Mouse (Mus musculus) kidney, postnatal 4 days (tissue): ENCODE measurements at regions not wholly inside any gene's neighbourhood (a gene's known extent, or its start where the extent isn't known, plus 50 kb on each side); places are given as distances from the start of the nearest gene placed in this dataset.

ENCODE experiments used
- DNase-seq, 2 experiments: peaks; one replicate each; pipeline ENCODE4 v3.0.0; 2021; ENCODE audit warnings: mixed read lengths in 2 of 2

DNA sequence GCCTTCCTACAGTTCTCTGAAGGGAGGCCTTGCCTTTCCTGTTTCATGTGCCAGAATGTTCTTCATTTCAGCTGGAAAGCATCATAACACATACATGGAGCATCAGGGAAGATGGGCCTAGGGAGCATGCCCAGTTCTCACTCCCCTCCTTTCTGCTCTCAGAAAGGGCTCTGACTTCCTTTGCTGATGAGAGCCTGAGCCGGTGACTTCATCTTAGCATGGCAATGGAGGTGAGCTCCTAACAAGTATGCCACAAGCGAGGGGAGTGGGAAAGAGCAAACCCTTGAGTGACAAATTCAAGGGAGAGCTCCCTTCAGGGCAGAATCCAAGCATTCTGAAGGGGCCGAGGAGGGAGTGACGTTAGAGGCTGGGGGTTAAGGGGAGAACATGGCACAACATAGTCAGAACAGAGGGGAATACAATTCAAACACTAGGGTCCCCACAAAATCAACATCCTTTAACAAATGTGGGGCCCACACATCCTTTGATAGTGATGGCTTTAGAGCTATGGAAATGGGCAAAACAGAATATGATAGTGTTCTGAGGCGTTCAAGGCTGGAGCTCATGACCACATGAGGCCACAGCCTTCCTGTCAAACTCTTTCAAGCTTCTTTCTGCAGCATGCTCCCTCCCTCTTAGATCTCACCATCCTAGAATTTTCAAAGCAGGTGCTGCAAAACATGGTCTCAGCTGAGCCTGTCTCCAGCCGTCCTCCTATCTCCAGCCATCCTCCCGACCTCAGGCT lies 437.4 kb upstream of the 3110018I06Rik start:
- no peak for DNase-seq

DNA sequence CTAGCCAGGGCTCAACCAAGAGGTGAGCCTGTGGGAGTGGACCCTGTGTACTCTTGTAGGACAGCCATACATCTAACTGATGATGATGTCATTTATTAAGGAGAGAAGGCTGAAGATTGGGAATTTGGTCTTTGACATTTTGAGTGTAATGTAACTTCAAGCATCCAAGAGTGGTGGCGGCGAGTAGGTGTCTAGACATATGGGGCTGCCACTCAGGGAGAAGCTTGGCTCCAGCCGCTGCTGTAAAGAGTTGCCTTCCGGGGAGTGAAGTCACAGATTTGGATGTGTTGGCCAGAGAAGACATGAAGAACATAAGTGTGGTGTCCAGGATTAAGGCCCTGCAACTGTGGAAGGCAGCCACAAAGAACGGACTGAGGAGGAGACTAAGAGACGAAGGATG lies 436.3 kb upstream of the 3110018I06Rik start:
- DNase-seq = no peak

DNA sequence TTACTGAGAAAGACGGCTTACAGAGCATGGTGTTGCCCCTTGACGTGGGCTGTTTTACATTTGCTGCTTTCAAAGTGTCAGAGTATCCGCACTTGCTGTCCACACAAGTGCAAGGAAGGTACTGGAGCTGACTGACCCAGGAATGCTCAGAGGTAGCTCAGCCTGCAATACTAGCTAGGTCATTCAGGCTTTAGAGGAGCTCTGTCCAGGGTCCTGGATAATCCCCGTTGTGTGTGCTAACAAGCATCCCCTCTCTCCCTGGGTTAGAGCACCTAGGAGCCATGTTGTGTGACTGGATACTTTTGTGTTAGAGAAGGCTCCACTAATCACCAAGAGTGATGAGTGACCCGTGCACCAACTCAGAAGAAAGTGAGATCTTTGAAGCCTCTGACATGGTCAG lies 431.9 kb upstream of the 3110018I06Rik start:
- peak; percentile 66 to 68 for DNase-seq

DNA sequence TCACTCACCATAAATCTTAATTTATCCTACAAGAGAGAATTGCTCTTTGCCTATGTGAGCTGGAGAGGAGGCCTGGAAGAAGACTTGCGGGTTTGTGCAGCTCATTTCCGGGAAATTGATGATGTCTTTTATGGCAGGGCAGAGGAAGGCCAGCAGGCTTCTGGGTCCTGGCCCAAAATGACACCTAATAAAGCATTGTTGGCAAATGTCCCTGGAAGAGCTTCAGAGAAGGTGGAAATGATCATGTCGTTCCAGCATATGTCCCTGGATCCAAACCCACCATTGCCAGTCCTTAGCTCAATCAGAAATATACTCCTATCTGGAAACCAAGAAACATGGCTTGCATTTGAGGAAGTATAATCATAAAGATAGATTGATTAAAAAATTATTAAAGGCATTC lies 427.9 kb upstream of the 3110018I06Rik start:
- no peak for DNase-seq

DNA sequence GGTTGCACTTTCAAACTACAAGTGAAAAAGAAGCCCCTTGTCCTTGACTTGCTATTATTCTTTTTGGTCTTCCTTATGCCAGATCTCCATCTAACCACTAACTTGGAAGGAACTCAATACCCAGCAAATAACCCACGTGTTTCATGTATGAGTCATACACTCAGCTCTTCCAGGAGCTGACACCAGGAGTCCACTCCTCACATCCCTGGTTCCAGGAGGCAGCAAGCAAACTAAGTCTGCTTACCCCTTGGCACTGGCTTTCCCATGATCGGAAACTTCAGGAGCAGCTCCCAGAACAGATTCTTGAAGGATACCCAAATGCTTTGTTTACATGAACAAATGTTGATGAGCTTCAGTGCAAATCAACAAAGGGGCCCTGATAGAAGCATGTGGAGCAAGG lies 421.1 kb upstream of the 3110018I06Rik start:
- no peak for DNase-seq

DNA sequence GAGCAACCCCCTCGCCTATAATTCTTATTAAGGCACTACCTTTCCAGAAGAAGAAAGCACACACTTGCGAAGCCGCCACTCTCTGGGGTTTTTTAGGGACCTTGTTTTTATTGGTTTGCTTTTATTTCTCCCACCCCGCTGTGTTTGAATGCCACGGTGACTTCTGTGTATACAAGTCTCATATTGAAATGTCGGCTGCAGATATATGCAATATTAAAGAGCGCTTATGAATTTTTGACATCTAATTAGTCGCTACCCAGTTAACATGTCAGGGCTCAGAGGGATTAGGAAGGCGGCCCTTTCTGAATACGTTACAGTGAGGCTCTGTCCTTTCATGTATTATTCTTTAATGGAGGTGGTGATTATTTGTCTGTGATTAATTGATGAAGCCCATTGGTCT lies 405.9 kb upstream of the 3110018I06Rik start:
- DNase-seq = no peak

DNA sequence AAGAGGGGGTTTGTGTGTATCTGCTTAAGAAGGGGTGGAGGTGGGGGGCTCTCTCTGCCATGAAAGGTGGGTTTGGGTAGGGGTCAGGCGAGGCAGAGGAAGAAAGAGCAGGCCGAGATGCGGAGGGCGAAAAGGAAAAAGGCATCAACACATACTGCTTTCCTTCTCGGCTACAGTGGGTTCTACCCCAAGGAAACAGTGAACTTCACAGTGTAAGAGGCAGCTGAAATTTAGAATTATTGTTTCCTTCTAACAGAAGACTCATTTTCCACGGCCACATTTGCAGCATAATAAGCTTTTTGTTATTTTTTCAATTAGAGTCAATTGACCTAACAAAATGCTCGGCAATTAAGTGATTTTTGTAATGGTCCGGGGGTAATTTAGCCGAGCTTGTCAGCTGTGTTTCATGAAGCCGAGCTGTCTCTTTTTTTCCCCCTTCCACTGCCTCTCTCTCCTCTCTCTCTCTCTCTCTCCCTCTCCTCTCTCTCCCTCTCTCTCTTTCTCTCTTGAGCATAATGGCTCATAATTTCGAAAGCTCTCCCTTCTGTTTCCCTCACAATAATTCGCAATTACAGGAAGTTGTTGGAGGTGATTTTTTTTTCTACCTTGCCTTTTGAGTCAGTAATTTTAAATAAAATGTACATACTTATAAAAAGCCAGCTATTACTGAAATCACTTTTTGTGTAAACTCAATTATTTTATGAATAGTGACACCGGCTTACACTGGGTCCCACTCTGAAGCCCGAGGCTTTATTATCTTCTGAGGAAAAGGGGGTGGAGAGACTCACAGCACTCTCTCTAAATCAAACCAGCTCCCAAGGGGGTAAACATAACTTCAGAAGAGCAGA lies 403.1 kb upstream of the 3110018I06Rik start:
- DNase-seq = no peak

DNA sequence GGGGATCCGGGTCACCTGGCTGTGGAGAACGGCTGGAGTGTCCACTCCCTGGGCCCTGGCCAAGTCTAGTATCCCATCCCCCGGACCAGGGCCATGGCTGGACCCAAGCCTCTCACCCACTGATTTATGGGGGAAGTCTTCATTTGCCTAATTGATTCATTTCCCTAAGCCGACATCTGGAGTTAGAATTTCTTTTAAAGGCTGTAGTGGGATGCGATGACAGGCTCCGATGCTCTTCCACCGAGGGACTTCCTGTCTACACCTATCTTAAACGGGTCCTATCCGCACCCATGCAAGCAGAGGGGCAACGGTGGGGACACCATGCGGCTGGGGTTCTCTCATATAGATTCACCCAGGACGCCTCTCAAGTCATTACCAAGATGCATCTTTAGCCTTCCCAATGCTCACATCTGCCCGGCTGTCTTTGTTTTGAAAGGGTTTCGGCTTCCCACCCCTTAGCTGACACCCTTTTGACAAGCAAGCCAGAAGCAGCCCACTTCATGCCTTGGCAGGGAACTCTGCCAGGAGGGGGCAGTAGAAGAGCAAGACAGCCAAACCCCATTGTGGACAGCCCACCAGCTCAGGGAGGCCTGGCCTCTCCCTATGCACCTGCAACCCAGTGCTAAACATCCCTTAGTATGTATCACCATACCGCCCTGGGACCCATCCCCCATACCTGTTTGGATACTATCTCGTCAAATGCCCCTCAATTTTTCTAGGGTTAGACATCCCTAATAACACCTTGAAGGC lies 402.4 kb upstream of the 3110018I06Rik start:
- peak; percentile 75 to 78 for DNase-seq

DNA sequence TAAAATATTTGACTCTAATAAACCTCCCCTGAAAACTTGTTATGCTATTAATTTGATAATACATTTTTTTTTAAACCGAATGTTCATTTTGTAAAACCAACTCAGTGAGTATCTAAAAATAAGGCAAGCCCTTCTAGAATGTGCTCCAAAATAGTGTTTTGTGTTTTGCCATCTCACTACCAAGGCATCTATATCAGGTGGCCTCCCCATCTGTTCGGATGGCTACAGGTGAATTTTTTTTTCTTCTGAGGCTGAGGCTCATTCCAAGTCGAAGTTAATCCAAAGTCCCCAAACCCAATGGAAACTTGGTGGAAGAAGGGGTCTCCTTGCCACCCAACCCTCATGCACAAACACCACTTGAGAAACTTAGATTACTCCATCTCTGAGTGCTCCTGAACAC lies 396.3 kb upstream of the 3110018I06Rik start:
- no peak for DNase-seq

DNA sequence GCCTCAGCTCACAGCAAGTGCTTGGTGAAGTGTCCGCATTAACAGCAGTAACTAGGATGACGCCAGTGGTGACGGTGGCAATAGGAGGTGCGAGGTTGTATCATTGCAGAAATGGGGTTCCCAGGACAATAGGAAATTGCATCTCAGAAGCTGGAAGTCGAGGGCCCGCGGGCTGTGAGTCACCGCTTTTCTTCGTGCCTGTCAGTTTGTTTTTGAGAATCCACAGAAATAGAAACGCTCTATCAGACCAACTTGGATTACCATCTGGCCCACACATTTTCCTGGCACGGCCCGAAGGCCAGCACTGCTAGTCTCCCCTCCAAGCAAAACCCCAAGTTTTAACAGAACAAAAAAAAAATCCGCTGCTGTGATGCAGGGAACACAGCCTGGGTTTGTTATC lies 395.1 kb upstream of the 3110018I06Rik start:
- no peak for DNase-seq

DNA sequence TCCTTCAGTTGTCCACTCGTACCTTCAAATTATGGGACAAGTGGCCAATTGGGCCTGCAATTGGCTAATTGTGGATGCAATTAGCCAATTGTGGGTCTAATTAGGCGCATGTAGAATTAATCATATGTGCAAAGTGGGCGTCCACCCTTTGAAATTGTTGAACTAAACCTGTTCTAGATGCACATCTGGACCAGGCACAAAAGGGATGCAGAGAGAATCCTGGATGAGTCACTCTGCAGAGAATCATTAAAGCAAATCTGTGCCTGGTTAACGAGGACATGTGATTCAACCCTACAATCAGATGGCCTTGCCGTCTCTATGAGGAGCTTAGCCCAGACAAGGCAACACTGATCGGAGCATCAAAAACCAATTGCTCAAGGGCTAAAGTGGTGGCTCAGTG lies 393.0 kb upstream of the 3110018I06Rik start:
- DNase-seq = no peak

DNA sequence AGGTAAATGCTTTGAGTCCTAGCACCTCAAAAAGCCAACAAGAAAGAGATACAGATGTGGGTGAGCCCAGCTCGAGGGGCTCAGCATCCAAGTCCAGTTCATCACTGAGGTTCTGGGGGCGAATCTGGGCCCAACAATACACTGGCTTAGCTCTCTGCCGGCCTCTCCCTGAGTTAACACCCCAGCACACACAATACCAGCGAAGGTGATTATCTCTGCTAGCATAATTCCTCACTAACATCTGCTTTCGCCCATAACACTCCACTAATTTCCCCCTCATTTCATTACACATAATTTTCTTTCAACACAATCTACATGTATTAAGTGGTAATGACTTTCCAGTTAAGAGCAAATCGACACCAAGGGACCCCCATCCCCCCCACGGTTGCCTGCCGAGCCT lies 383.9 kb upstream of the 3110018I06Rik start:
- no peak for DNase-seq

DNA sequence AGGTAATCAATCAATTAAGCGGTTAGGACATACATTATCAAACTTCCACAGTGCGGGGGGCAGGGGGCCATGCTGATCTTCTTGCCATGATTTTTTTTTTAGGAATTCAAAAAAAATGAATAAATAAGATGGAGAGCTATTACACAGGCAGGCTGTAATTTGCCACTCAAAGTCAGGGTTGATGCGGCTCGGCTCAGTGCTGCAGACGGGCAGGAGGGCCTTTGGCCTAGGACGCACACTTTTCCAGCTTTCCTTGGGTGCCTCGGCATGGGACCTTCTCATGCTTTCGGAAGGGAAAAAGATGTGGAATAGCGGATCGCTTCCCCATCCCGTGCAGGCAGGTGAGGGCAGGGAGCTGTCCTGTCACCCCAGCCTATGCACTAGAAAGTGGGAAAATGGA lies 383.4 kb upstream of the 3110018I06Rik start:
- no peak for DNase-seq

DNA sequence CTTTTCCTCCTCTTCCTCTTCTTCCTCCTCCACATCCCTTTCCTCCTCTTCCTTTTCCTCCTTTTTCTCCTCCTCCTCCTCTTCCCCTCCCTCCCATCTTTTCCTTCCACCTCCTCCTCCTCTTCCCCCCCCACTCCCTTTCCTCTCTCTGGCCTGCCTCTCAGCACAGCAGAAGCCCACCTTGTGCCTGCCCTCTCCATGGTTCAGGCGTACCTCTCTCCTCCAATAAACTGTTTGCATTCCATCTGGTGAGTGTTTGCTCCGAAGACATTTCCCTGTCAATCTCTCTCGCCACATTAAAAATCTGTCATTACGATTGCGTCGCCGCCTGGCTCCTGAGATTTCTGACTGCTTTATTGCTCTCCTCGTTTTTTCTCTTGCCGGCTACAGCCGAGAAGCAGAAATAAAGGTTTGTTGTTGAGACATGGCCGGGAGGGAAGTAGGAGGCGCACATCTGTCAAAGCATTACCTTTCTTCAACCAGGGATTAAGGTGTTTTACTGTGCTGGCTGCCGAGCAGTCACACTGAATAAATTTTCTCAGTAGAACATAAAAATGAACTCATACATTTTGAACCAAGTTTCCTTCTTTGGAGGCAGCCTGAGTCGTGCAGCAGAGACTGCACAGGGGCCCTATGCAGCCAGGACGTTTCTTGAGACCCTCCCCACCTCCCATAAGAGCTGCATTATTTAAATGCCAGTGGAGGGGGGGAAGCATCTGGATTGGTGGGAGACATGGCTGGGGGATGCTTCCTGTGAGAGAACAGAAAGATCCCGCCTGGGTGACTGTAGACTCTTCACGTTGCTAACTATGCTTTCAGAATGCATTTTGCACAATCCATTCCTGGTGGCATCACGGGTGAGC lies 376.3 kb upstream of the 3110018I06Rik start:
- no peak for DNase-seq

DNA sequence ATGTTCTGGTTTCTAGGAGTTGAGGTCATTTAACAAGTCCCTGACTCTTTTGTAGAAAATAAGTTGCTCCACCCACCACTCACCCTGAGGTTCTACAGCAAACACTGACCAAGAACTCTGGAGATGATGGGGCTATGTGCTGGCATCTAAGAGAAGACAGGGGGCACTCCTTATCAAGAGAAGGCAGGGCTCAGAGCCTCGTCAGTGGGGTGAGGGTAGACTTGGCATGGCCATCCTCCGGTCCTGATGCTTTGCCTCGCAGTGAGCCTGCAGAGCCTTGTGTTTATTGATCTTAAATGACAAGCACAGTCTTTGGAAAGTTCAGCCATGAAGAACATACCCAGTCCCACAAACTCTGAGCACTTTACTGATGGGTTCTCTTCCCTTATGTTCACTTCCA lies 370.1 kb upstream of the 3110018I06Rik start:
- DNase-seq = no peak

DNA sequence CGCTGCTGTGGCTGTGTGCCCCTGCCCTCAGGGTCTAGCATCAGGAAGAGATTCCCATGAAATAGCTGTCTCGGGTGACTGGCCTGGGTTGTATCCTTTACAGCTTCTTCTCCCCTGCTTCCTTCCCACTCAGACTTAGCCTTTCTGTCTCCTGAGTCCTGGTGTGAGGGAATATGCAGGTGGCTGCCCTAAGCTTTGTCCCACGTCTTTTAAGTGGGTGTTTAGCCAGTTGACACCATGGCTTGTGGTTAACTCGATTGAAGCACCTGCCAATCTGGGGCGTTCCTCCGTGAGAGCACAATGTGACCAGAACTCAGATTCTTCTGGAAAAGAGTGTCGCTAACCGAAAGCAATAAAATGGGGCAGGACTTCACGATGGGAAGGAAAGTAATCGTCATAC lies 369.4 kb upstream of the 3110018I06Rik start:
- DNase-seq = no peak

DNA sequence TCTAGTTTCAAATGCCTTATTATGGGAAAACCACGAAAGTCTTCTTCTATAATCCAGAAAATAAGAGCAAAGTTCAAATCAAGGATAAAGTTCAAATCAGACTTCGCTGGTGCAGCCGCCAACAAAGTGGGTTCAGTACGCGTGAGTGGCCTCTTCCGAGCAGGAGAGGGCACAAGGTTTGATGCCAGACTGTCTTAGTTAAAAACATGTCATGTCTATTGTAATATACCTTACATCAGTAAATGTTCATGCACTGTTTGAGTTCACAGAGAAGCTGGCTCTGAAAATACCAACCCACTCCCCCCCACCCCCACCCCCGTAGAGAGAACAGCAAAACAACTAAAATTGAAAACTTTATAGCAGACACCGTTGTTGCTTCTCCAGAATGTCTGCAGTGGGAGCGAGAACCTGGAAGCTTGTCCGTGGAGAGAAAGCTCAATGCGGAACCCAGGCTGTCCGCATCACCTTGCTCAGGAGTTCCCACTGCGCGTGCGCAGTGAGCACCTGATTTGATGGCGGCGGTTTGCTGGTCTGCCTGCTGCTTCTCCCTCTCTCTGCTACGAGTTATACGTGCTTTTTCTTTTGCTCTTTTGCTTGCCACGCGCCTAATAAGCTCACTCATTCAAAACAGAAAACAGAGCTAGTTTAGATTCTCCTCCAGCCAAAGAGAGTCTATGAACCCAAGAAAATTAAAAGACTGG lies 367.8 kb upstream of the 3110018I06Rik start:
- DNase-seq = no peak

DNA sequence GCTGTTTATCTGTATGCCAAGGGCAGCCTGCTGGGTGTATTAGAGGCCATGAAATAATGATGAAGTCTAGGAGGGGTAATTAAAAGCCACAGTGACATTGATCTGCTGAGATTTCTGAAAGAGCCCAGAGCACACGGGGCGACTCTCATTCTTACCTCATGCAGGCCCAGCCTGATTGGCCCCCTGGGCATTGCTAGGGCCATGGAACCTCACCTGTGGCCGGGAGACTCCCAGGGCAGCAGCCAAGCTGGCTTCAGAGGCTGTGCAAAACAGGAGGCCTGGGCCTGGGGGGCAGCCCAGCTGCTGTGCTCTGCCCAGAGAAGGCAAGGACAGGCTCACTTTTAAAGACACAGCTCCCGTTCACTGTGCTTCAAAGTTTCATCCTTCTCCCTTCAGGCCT lies 366.4 kb upstream of the 3110018I06Rik start:
- DNase-seq = no peak

DNA sequence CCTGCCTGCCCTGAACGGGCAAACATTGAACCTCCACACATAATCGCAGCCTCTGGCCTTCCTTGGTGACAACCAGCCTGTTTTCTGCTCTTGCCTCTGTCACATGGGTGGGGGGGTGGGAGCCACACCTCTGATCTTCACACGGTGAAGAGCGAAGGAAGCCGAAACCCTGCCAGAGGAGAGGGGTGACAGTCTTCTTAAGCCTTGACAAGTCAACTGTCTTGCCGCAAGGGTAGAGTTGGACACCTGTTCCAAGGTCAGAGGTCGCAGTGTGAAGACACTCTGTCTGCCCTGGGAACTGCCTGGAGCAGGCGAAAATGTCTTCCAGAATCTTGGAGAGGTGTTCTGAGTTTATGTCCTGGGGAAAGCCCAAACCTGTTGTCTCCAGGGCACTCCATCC lies 364.8 kb upstream of the 3110018I06Rik start:
- no peak for DNase-seq

DNA sequence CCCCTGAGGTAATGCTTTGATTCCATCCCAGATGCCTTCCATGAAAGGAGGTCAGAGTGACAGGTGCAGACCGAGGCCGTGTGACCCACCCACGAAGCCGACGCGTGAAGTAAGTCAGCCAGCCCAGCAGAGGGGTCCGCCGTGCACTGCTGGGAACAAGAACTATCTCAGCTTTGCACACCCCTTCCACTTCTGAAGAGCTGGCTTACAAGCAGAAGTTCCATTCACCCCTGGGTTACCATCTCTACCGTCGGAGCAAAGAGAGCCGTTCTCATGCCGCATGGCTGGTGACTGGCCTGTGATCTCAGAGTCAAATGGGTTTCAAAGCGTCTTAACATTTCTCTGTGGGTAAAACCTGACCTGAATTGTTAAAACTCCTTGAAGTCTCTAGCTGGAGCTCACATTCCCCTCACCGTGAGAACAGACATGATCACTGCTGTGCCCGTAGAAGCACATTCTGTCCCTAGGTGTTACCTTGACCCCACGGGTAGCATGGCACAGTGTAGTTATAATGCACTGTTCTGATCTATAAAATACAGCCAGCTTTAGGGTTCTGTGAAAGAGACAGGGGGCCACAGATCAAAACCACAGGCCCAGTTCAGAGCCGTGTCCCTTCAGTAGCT lies 364.1 kb upstream of the 3110018I06Rik start:
- DNase-seq = no peak

DNA sequence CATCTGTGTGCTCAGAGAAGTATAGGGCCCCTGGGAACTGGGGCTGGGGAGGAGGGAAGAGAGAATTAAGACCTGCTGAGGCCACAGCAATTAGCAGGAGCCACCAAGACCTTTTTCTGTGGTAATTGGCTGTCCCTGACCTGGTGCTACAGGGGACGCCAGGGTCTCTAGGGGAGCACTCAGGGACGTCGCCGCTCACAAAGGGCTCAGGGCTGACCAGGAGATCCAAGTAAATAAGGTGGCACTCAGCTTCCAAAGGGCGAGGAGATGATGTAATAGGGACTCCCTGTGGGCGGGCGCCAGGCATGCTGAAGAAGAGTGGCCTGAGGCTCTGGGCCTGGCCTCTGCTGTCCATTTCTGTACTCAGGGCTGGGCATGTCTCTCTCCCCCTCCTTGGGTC lies 363.2 kb upstream of the 3110018I06Rik start:
- no peak for DNase-seq

DNA sequence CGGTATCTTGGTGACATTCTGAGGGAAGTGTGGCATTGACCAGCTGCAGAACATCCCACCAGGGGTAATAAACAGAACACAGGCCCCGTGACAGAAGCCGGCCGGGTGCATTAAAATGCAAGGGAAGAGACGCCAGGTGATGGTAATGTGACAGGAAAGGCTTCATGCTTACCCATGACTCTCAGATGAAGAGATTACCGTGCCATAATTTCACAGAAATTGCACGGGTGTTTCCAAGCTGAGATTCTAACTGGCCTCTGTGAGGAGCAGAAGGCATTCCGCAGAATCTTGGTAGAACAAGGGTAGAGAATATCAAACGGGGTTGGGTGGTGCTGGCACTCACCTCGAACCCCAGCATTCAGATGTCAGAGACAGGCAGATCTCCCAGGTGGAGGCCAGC lies 362.4 kb upstream of the 3110018I06Rik start:
- no peak for DNase-seq
